ENCODE assay signal across 8 mouse cellular contexts in genomic region chr12:24709409-24709808, GRCm38 (mm10). TPM values are rescaled to one million over a fixed set of nuclear protein-coding genes. Genes with fewer than 3 reads are reported as not detected.
DNase-seq lines count a peak whose midpoint lies in the region; ATAC-seq and TF ChIP-seq lines count a peak whose summit lies in the region.

No protein-coding gene starts in this region.

- ATAC-seq in heart, embryonic 14.5 days (ENCODE audit: insufficient number of reproducible peaks, insufficient read depth, low FRiP score, low read depth) = no peak
- no peak for ATAC-seq in forebrain, embryonic 14.5 days
- ATAC-seq in megakaryocyte progenitor cell, adult 5-6 weeks (replicated peaks; ENCODE audit: poor library complexity) = no peak

- H3K4me2 ChIP-seq in heart, embryonic 14.5 days (ENCODE audit: low read length) = peak overlapping the region; percentile 83
- H3K4me2 ChIP-seq in forebrain, embryonic 14.5 days (ENCODE audit: low read length) = peak overlapping the region; percentile 70

- H3K27me3 ChIP-seq in heart, embryonic 14.5 days (ENCODE audit: control insufficient read depth, insufficient read depth, low read length) = no peaks in the 10 kb centered on the region
- H3K27me3 ChIP-seq in ES-Bruce4 (ENCODE audit: control insufficient read depth, insufficient read depth, low read length, poor library complexity, severe bottlenecking) = no peaks in the 10 kb centered on the region
- no peaks in the 10 kb centered on the region for H3K27me3 ChIP-seq in forebrain, embryonic 14.5 days (replicated peaks; ENCODE audit: control insufficient read depth, insufficient read depth, low read length)
- no peaks in the 10 kb centered on the region for H3K27me3 ChIP-seq in midbrain, embryonic 10.5 days (ENCODE audit: low read depth, poor library complexity, severe bottlenecking)

- H3K36me3 ChIP-seq in heart, embryonic 14.5 days (ENCODE audit: control insufficient read depth, insufficient read depth, low read length) = peaks cover 41% of the 10 kb centered on the region
- H3K36me3 ChIP-seq in ES-Bruce4 (ENCODE audit: control insufficient read depth, insufficient read depth, low read length, poor library complexity, severe bottlenecking) = peaks cover 51% of the 10 kb centered on the region
- H3K36me3 ChIP-seq in forebrain, embryonic 14.5 days (ENCODE audit: control insufficient read depth, insufficient read depth, low read length) = peaks cover 31% of the 10 kb centered on the region
- peaks cover 56% of the 10 kb centered on the region for H3K36me3 ChIP-seq in midbrain, embryonic 10.5 days

- H3K27ac ChIP-seq in heart, embryonic 14.5 days (replicated peaks in 1 of 2; ENCODE audit: control insufficient read depth in 1 of 2, insufficient read depth in 1 of 2, low read depth in 2 of 2, low read length in 2 of 2) = peak overlapping the region; percentile 41 to 70; a peak in 3 of 4 replicates
- peak overlapping the region; percentile 57 for H3K27ac ChIP-seq in ES-Bruce4 (ENCODE audit: insufficient read depth, low read length)
- H3K27ac ChIP-seq in forebrain, embryonic 14.5 days (ENCODE audit: low read depth, low read length) = no peak overlapping the region
- H3K27ac ChIP-seq in midbrain, embryonic 10.5 days (replicated peaks) = peak overlapping the region; percentile 99

- H3K9me3 ChIP-seq in heart, embryonic 14.5 days (ENCODE audit: control insufficient read depth, low read length) = no peaks in the 10 kb centered on the region
- H3K9me3 ChIP-seq in ES-Bruce4 (replicated peaks; ENCODE audit: control insufficient read depth, insufficient read depth, low read length, poor library complexity, severe bottlenecking) = no peaks in the 10 kb centered on the region
- H3K9me3 ChIP-seq in forebrain, embryonic 14.5 days (replicated peaks; ENCODE audit: control insufficient read depth, low read length) = no peaks in the 10 kb centered on the region
- no peaks in the 10 kb centered on the region for H3K9me3 ChIP-seq in midbrain, embryonic 10.5 days (replicated peaks)

- TF ChIP-seq EP300 in ES-Bruce4 (IDR thresholded peaks at IDR 0.05; ENCODE audit: insufficient read depth, low read depth, low read length) = no peak

- WGBS in heart, embryonic 14.5 days = 34% methylated on average over 6 of the region's 6 CpGs
- 25% methylated on average over 6 of the region's 6 CpGs for WGBS in forebrain, embryonic 14.5 days
- WGBS in midbrain, embryonic 10.5 days = 39% methylated on average over 6 of the region's 6 CpGs

- H3K4me1 ChIP-seq in heart, embryonic 14.5 days (ENCODE audit: control insufficient read depth in 2 of 2, insufficient read depth in 2 of 2, low read length in 2 of 2) = peaks cover 11 to 49% of the 10 kb centered on the region in 2 experiments
- H3K4me1 ChIP-seq in ES-Bruce4 (ENCODE audit: control insufficient read depth, insufficient read depth, low read length) = no peaks in the 10 kb centered on the region
- peaks cover 13% of the 10 kb centered on the region for H3K4me1 ChIP-seq in forebrain, embryonic 14.5 days (ENCODE audit: control insufficient read depth, insufficient read depth, low read length)
- peaks cover 58% of the 10 kb centered on the region for H3K4me1 ChIP-seq in midbrain, embryonic 10.5 days

- TF ChIP-seq CTCF in ES-Bruce4 (IDR thresholded peaks at IDR 0.05; ENCODE audit: low read depth, low read length) = no peak

- DNase-seq in heart, postnatal 10 days = no peak
- DNase-seq in forebrain, embryonic 14.5 days (ENCODE audit: low spot score) = no peak
- peak; percentile 27 for DNase-seq in midbrain, embryonic 10.5 days (ENCODE audit: low spot score)
- DNase-seq in thymus, postnatal 36 days = peak; percentile 31 to 34
- DNase-seq in right cerebral cortex, adult 18-20 months = no peak

- intact Hi-C loops in heart, postnatal 10 days (cut with DNase I) = loop anchor here (2.0 kb wide), 1 partner anchor 123 kb away; no protein-coding TSS in a partner anchor

- H3K4me3 ChIP-seq in heart, embryonic 14.5 days (ENCODE audit: control insufficient read depth in 1 of 2, insufficient read depth in 1 of 2, low read depth in 1 of 2, low read length in 2 of 2) = peak overlapping the region; percentile 69 to 78
- H3K4me3 ChIP-seq in ES-Bruce4 (ENCODE audit: low read depth, low read length) = peak overlapping the region; percentile 76
- peak overlapping the region; percentile 86 for H3K4me3 ChIP-seq in forebrain, embryonic 14.5 days (ENCODE audit: low read depth, low read length)
- peak overlapping the region; percentile 98 for H3K4me3 ChIP-seq in midbrain, embryonic 10.5 days

- peak overlapping the region; percentile 80 for H3K9ac ChIP-seq in heart, embryonic 14.5 days (ENCODE audit: low read length)
- H3K9ac ChIP-seq in ES-Bruce4 (ENCODE audit: low read depth, poor library complexity, severe bottlenecking) = peak overlapping the region; percentile 79
- H3K9ac ChIP-seq in forebrain, embryonic 14.5 days (ENCODE audit: low read length) = peak overlapping the region; percentile 83

- no peak for TF ChIP-seq POLR2A in ES-Bruce4 (IDR thresholded peaks at IDR 0.05; ENCODE audit: insufficient read depth, low read length)

RNA-seq across cellular contexts. Expression of gene Rrm2, which starts 1.4 kb away (rescaled TPM):
- polyA plus RNA-seq in heart, embryonic 14.5 days (2014; fragmentation: Nextera tagmentation; extraction: Ambion mirVana) = 189 and 209 TPM in 2 replicates
- total RNA-seq in heart, postnatal 10 days (2021) = 10 to 100 TPM; 44.3 to 46.4 TPM
- polyA plus RNA-seq in ES-Bruce4 (2011; ENCODE audit: insufficient read depth, insufficient read length, low read depth, missing spikeins) = 297 and 319 TPM in 2 replicates
- 136 and 139 TPM in 2 replicates for polyA plus RNA-seq in forebrain, embryonic 14.5 days (2014; fragmentation: Nextera tagmentation; extraction: Ambion mirVana)
- polyA plus RNA-seq in midbrain, embryonic 10.5 days (2016; fragmentation: Nextera tagmentation; extraction: Ambion mirVana) = 732 and 813 TPM in 2 replicates
- total RNA-seq in megakaryocyte progenitor cell, adult 5-6 weeks (2015) = 176 and 181 TPM in 2 replicates
- total RNA-seq in megakaryocyte progenitor cell, adult 5-6 weeks (2017) = 149 and 153 TPM in 2 replicates

RNA-seq across cellular contexts. Expression of gene Cys1, which starts 27.8 kb away (rescaled TPM):
- polyA plus RNA-seq in heart, embryonic 14.5 days (2014; fragmentation: Nextera tagmentation; extraction: Ambion mirVana) = 0.91 and 1.2 TPM in 2 replicates
- 1 to 10 TPM; 5.1 to 5.9 TPM for total RNA-seq in heart, postnatal 10 days (2021)
- not detected in 2 replicates for polyA plus RNA-seq in ES-Bruce4 (2011; ENCODE audit: insufficient read depth, insufficient read length, low read depth, missing spikeins)
- polyA plus RNA-seq in forebrain, embryonic 14.5 days (2014; fragmentation: Nextera tagmentation; extraction: Ambion mirVana) = 1.2 and 1.7 TPM in 2 replicates
- 0.39 and 0.49 TPM in 2 replicates for polyA plus RNA-seq in midbrain, embryonic 10.5 days (2016; fragmentation: Nextera tagmentation; extraction: Ambion mirVana)
- not detected in 2 replicates for total RNA-seq in megakaryocyte progenitor cell, adult 5-6 weeks (2015)
- total RNA-seq in megakaryocyte progenitor cell, adult 5-6 weeks (2017) = not detected in 2 replicates

RNA-seq across cellular contexts. Expression of gene Klf11, which starts 58.3 kb away (rescaled TPM):
- polyA plus RNA-seq in heart, embryonic 14.5 days (2014; fragmentation: Nextera tagmentation; extraction: Ambion mirVana) = 22.3 and 23.8 TPM in 2 replicates
- total RNA-seq in heart, postnatal 10 days (2021) = 10 to 100 TPM; 25.5 to 37.3 TPM
- polyA plus RNA-seq in ES-Bruce4 (2011; ENCODE audit: insufficient read depth, insufficient read length, low read depth, missing spikeins) = 20.2 and 23.8 TPM in 2 replicates
- 14.8 and 17.0 TPM in 2 replicates for polyA plus RNA-seq in forebrain, embryonic 14.5 days (2014; fragmentation: Nextera tagmentation; extraction: Ambion mirVana)
- polyA plus RNA-seq in midbrain, embryonic 10.5 days (2016; fragmentation: Nextera tagmentation; extraction: Ambion mirVana) = 13.6 and 16.1 TPM in 2 replicates
- 7.4 and 9.1 TPM in 2 replicates for total RNA-seq in megakaryocyte progenitor cell, adult 5-6 weeks (2015)
- 6.6 and 7.8 TPM in 2 replicates for total RNA-seq in megakaryocyte progenitor cell, adult 5-6 weeks (2017)

Comparison
In these comparisons a context has a peak if more than half of its experiments do, and no peak if none do; other contexts are left out.
1. DNase-seq: peak in midbrain, embryonic 10.5 days (single experiment) and thymus, postnatal 36 days (2 of 2); none in heart, postnatal 10 days (0 of 2), forebrain, embryonic 14.5 days (single experiment) and right cerebral cortex, adult 18-20 months (single experiment).
2. Peak in every context shown above with its lines, with median percentiles within 50 percentile points of each other: H3K4me3 ChIP-seq and H3K9ac ChIP-seq.